Mouse (Mus musculus) kidney, postnatal 0 days (tissue): ENCODE measurements around the gene Baz1a. TPM values are rescaled to one million over a fixed set of nuclear protein-coding genes. Genes with fewer than 3 reads are reported as not detected.
A peak's percentile ranks its signal among the peaks of the same experiment; 100 is the strongest.

ENCODE experiments used
- ATAC-seq: fragments of 200-750 bp; cut with Nextera tagmentation; replicated peaks from 2 replicates; pipeline ENCODE4 v1.8.0; 2017; ENCODE audit warnings: low read depth, moderate number of reproducible peaks, moderate TSS enrichment, moderate library complexity; ENCODE audit not compliant: low FRiP score
- DNase-seq: peaks from one replicate; pipeline ENCODE4 v3.0.0-alpha.2; 2016; ENCODE audit warnings: low spot score
- H3K27ac ChIP-seq: fragments of 300-500 bp; sonication (generic); 2 replicates; pipeline ENCODE4 v1.5.1; 2014; ENCODE audit warnings: mild to moderate bottlenecking
- H3K27me3 ChIP-seq: fragments of 300-500 bp; sonication (generic); 2 replicates; pipeline ENCODE4 v1.6.1; 2014; ENCODE audit warnings: low read length, mixed read lengths; ENCODE audit not compliant: insufficient read depth
- H3K36me3 ChIP-seq: fragments of 300-500 bp; sonication (generic); 2 replicates; pipeline ENCODE4 v1.6.1; 2014; ENCODE audit warnings: low read length, mixed read lengths; ENCODE audit not compliant: insufficient read depth
- H3K4me1 ChIP-seq: fragments of 300-500 bp; sonication (generic); replicated peaks from 2 replicates; pipeline ENCODE4 v1.6.1; 2014; ENCODE audit warnings: antibody characterized with exemption, low read length, mixed read lengths; ENCODE audit not compliant: insufficient read depth
- H3K4me2 ChIP-seq: fragments of 300-500 bp; sonication (generic); 2 replicates; pipeline ENCODE4 v1.6.1; 2014; ENCODE audit warnings: mild to moderate bottlenecking, low read length, moderate library complexity, mixed read lengths
- H3K4me3 ChIP-seq: fragments of 300-500 bp; sonication (generic); replicated peaks from 2 replicates; pipeline ENCODE4 v1.5.1; 2014; ENCODE audit warnings: low read depth, low read length
- H3K9ac ChIP-seq: fragments of 300-500 bp; sonication (generic); 2 replicates; pipeline ENCODE4 v1.6.1; 2014; ENCODE audit warnings: low read depth, low read length
- H3K9me3 ChIP-seq: fragments of 300-500 bp; sonication (generic); replicated peaks from 2 replicates; pipeline ENCODE4 v1.6.1; 2016; ENCODE audit warnings: low read length, inconsistent platforms, mixed read lengths
- CTCF ChIP-seq: IDR thresholded peaks from 2 replicates; pipeline ENCODE4 v1.5.1; 2016; ENCODE audit warnings: antibody characterized with exemption, low read depth, mild to moderate bottlenecking, moderate library complexity
- WGBS: fragments of 180-500 bp; shearing (Covaris S2); extraction: QIAGEN DNeasy Blood & Tissue Kit; methylation state at CpG from one replicate; pipeline ENCODE4 v1.1.7; 2014; 5-methylcytosine and 5-hydroxymethylcytosine counted together
- polyA plus RNA-seq: library from polyadenylated mRNA; unstranded; fragments of >200 nt; fragmentation: Nextera tagmentation; extraction: Ambion mirVana; gene quantifications from 2 replicates; pipeline ENCODE4 v1.2.1, GENCODE M21; 2015

The Baz1a gene
- polyA plus RNA-seq, 1 experiment from 2014 or later, result 15.5 TPM

DNA sequence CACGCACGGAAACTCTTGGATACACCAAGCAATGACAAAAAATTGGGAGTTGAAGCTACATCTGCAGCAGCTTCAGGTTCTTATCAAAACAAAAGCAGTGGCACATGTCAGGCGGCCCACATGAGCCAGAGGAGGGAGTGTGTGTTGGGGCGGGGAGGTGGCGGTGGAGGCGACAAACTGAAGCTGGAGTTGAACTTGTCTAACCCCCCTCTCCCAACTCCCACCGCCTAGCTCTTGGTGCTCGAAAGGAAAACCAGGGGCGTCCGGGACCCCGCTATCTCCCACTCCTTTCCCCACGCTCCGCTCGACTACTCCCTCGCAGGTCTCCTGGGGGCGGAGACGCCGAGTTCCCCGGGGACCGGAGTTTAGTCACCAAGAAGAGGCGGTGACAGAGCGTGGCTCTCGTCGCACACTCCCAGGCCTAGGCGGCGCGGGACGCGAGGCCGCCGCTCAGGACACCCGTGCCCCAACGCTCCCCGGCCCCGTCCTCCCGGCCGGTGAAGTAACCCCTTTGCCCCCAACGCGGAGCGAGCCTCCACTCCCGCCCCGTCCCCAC lies 29.4 kb downstream of the Baz1a start:
- Histone ChIP-seq H3K4me3 (peak overlapping the region; percentile 82), H3K27me3 (no peaks in the 10 kb centered on the region), H3K27ac (peak overlapping the region; percentile 90), H3K36me3 (no peaks in the 10 kb centered on the region), H3K4me2 (peak overlapping the region; percentile 92), H3K9ac (peak overlapping the region; percentile 81), H3K9me3 (no peaks in the 10 kb centered on the region), H3K4me1 (no peaks in the 10 kb centered on the region)
- DNase-seq (peak; percentile 83), ATAC-seq (peak; percentile 80)
- under 1% methylated on average over 42 of the region's 42 CpGs for WGBS
- TF ChIP-seq CTCF, result no peak

DNA sequence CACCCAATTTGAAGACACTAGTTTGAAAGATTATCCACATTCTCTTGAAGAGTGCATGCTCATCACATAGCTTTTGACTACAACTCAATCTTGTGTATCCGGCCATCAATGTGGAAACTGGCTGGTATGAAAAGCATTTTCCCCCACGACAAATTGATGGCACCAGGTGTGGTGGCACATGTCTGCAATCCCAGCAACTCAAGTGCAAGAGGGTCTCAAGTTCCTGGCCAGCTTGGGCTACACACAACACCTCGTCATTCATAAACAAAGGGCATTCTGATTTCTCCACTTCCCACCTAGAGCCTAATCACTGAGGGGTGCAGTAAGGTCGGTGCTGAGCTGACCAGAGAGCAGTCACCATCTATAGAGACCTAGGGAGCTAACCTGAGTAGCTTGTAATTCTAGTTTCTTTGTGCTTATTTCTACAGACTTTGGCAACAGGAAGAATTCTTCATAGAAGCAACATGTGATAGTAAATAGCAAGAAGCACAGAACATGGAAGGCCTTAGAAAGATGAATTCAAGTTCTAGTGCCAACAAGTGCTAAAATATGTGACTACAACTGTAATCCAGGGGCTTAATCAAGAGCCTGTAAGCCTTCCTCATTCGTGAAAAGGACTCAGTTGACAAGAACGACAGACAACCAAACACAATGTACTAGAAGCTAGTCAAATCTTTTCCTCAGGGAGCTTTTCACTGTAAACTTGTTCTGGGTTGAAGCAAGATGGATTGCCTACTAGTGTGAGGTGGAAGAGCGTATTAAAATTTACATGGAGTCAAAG lies 31.0 kb downstream of the Baz1a start:
- ATAC-seq (no peak), DNase-seq (no peak)
- no peak for TF ChIP-seq CTCF
- WGBS, result 80% methylated on average over 7 of the region's 7 CpGs
- no peak overlapping the region for H3K9ac ChIP-seq
- H3K36me3 ChIP-seq, result no peaks in the 10 kb centered on the region
- H3K4me3 ChIP-seq, result no peak overlapping the region
- H3K27me3 ChIP-seq, result no peaks in the 10 kb centered on the region
- H3K9me3 ChIP-seq, result no peaks in the 10 kb centered on the region
- no peaks in the 10 kb centered on the region for H3K4me1 ChIP-seq
- H3K27ac ChIP-seq, result no peak overlapping the region
- H3K4me2 ChIP-seq, result no peak overlapping the region

DNA sequence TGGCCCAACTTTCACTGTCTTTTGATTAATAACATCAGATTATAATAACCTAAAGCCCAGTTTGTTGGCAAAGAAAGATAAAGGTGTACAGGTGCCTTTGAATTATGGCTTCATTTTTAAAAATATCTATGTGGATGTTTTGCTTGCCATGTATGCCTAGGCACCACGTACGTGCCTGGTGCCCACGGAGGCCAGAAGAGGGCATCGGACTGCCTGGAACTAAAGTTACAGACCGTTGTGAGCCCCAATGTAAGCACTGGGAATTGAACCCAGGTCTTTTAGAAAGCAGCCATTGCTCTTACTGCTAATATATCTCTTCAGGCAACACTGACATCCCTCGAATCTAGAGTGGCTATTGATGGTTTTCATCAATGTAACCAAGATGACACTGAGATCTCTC lies 32.2 kb downstream of the Baz1a start:
- DNase-seq (no peak), ATAC-seq (no peak)
- Histone ChIP-seq H3K4me1 (no peaks in the 10 kb centered on the region), H3K9me3 (no peaks in the 10 kb centered on the region), H3K36me3 (no peaks in the 10 kb centered on the region), H3K9ac (no peak overlapping the region), H3K4me3 (no peak overlapping the region), H3K27me3 (no peaks in the 10 kb centered on the region), H3K27ac (no peak overlapping the region), H3K4me2 (no peak overlapping the region)
- 75% methylated on average over 6 of the region's 6 CpGs for WGBS
- no peak for TF ChIP-seq CTCF

DNA sequence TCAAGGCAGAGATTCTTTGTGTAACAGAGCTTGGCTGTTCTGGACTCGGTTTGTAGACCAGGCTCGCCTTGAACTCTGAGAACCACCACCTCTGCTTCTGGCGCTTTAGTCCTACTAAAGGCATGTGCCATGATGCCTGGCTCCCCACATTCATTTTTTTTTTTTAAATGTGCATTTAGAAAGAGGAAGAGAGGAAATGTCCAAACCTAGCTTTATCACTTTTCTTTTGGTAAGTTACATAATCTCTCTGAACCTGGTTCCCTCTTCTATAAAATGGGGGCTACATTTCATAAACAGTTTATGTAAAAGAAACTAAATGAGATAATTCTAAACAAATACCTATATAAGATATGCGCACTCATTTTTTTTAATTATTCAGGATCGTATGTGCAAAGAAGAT lies 33.2 kb downstream of the Baz1a start:
- Histone ChIP-seq H3K36me3 (no peaks in the 10 kb centered on the region), H3K27me3 (no peaks in the 10 kb centered on the region), H3K4me1 (no peaks in the 10 kb centered on the region), H3K9ac (no peak overlapping the region), H3K9me3 (no peaks in the 10 kb centered on the region), H3K4me2 (no peak overlapping the region), H3K27ac (no peak overlapping the region), H3K4me3 (no peak overlapping the region)
- no peak for DNase-seq
- ATAC-seq, result no peak
- 92% methylated on average over 5 of the region's 5 CpGs for whole genome bisulfite sequencing
- TF ChIP-seq CTCF, result no peak

DNA sequence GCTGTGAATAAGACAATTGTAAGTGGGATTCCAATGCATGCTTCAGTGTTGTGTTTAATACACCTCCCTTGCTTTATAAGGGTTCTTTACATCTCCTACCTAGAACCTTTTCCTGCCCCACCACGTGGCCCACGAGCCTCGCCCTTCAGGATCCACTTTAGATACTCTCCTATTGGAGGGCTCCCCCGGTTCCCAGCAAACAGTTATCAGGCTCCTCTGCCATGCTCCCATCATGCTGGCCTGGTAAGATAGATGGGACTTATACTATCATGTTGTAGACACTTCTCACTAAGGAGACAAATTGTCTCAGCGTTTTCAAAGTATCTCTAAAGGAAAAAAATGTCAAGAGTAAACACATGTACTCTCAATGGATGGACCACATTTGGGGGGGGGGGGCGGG lies 33.6 kb downstream of the Baz1a start:
- no peak for ATAC-seq

DNA sequence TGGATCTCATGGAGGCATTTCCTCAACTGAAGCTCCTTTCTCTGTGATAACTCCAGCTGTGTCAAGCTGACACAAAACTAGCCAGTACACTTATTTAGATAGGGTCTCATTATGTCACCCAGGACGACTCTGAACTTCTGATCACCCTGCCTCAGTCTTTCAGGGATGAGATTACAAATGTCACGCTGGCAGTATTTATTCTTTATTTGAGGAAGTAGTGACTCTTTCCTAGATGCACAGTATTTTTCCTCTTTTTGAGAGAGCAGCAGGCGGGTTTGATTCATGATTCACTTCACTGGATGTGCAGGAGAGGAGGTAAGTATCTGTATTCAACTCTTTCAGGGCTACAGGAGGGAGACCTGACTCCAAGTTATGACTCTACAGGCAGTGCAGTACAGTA lies 45.1 kb downstream of the Baz1a start:
- Histone ChIP-seq H3K27me3 (no peaks in the 10 kb centered on the region), H3K4me3 (no peak overlapping the region), H3K9ac (no peak overlapping the region), H3K9me3 (no peaks in the 10 kb centered on the region), H3K4me1 (no peaks in the 10 kb centered on the region), H3K27ac (no peak overlapping the region), H3K36me3 (peaks cover 2% of the 10 kb centered on the region; the same call in 1 of the 2 replicates), H3K4me2 (no peak overlapping the region)
- DNase-seq (no peak), ATAC-seq (no peak)
- WGBS, result 47% methylated on average over 3 of the region's 3 CpGs
- TF ChIP-seq CTCF, result no peak

More for the DNA sequence above, 33.6 kb downstream of the Baz1a start:
- 85% methylated on average over 6 of the region's 6 CpGs for WGBS
- no peaks in the 10 kb centered on the region for H3K27me3 ChIP-seq
- H3K9me3 ChIP-seq, result no peaks in the 10 kb centered on the region
- no peak overlapping the region for H3K9ac ChIP-seq
- no peaks in the 10 kb centered on the region for H3K36me3 ChIP-seq
- DNase-seq, result no peak
- no peak overlapping the region for H3K4me3 ChIP-seq
- no peak overlapping the region for H3K27ac ChIP-seq
- TF ChIP-seq CTCF, result no peak
- H3K4me1 ChIP-seq, result no peaks in the 10 kb centered on the region
- H3K4me2 ChIP-seq, result no peak overlapping the region
